Mouse (Mus musculus): ENCODE data around the gene Tle3.

DNA sequence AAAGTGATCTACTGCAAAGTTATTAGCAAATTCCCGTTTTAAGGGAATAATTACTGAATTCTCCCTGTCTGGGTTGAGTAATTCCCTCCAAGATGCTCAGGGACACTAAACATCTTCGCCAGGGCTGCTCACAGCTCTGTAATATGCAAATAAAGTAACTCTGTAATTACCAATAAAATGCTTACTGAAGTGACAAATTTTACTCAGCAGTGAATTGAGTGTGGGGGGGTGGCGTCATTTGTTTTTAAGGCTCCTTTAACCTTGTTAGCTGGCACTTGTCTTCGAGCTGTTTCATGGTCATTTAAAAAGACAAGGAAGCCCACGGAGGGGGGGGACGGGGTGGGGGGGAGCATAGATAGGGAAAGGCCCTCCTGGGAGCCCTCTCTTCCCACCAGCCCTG lies 23.6 kb upstream of the Tle3 start:
- no peak for TF ChIP-seq CTCF (IDR thresholded peaks at IDR 0.05; ENCODE audit: low read depth, low read length)
- no peak for TF ChIP-seq POLR2A (IDR thresholded peaks at IDR 0.05; ENCODE audit: borderline replicate concordance, low read depth, low read length)

Data from bone marrow macrophage, adult 2 months (primary cell).